Mouse (Mus musculus) midbrain, postnatal 0 days (tissue): ENCODE measurements at regions not wholly inside any gene's neighbourhood (a gene's known extent, or its start where the extent isn't known, plus 50 kb on each side); places are given as distances from the start of the nearest gene placed in this dataset.
A peak's percentile ranks its signal among the peaks of the same experiment; 100 is the strongest.

Experiments used
- ATAC-seq: fragments of 200-750 bp; cut with Nextera tagmentation; 2 replicates; pipeline ENCODE4 v1.8.0; 2017; ENCODE audit warnings: moderate number of reproducible peaks, mild to moderate bottlenecking, moderate TSS enrichment, moderate library complexity; ENCODE audit not compliant: low FRiP score
- DNase-seq: peaks from one replicate; pipeline ENCODE4 v3.0.0-alpha.2; 2015; ENCODE audit warnings: low spot score
- H3K27ac ChIP-seq: fragments of 300-500 bp; sonication (generic); 2 replicates; pipeline ENCODE4 v1.5.1; 2014; ENCODE audit warnings: low read depth, mild to moderate bottlenecking, low read length, mixed read lengths
- H3K27me3 ChIP-seq: fragments of 300-500 bp; sonication (generic); 2 replicates; pipeline ENCODE4 v1.6.1; 2014; ENCODE audit warnings: low read length, control low read depth, mixed read lengths; ENCODE audit not compliant: insufficient read depth
- H3K36me3 ChIP-seq: fragments of 300-500 bp; sonication (generic); 2 replicates; pipeline ENCODE4 v1.6.1; 2014; ENCODE audit warnings: low read length, control low read depth, mixed read lengths; ENCODE audit not compliant: insufficient read depth
- H3K4me1 ChIP-seq: fragments of 300-500 bp; sonication (generic); 2 replicates; pipeline ENCODE4 v1.6.1; 2014; ENCODE audit warnings: mild to moderate bottlenecking, control low read depth, antibody characterized with exemption, low read length, mixed read lengths; ENCODE audit not compliant: insufficient read depth
- H3K4me2 ChIP-seq: fragments of 300-500 bp; sonication (generic); 2 replicates; pipeline ENCODE4 v1.6.1; 2014; ENCODE audit warnings: low read depth, mild to moderate bottlenecking, low read length, mixed read lengths; ENCODE audit not compliant: poor library complexity, severe bottlenecking
- H3K4me3 ChIP-seq: fragments of 300-500 bp; sonication (generic); 2 replicates; pipeline ENCODE4 v1.5.1; 2014; ENCODE audit warnings: low read depth, mild to moderate bottlenecking, low read length, moderate library complexity
- H3K9ac ChIP-seq: fragments of 300-500 bp; sonication (generic); replicated peaks from 2 replicates; pipeline ENCODE4 v1.6.1; 2014; ENCODE audit warnings: mild to moderate bottlenecking, low read length, moderate library complexity, mixed read lengths; ENCODE audit not compliant: poor library complexity, severe bottlenecking
- H3K9me3 ChIP-seq: fragments of 300-500 bp; sonication (generic); 2 replicates; pipeline ENCODE4 v1.6.1; 2016; ENCODE audit warnings: low read length, control low read depth
- CTCF ChIP-seq: IDR thresholded peaks from 2 replicates; pipeline ENCODE4 v1.5.1; 2016; ENCODE audit warnings: antibody characterized with exemption, mild to moderate bottlenecking
- WGBS: fragments of 180-500 bp; shearing (Covaris S2); extraction: QIAGEN DNeasy Blood & Tissue Kit; methylation state at CpG from one replicate; pipeline ENCODE4 v1.1.7; 2014; 5-methylcytosine and 5-hydroxymethylcytosine counted together

GRCm38 (mm10) chr19:59646656-59647055 is 188.5 kb downstream of the Emx2 start:
- Histone ChIP-seq H3K4me1 (no peaks in the 10 kb centered on the region), H3K4me3 (no peak overlapping the region), H3K27me3 (no peaks in the 10 kb centered on the region), H3K27ac (no peak overlapping the region), H3K4me2 (no peak overlapping the region), H3K36me3 (no peaks in the 10 kb centered on the region), H3K9ac (no peak overlapping the region), H3K9me3 (no peaks in the 10 kb centered on the region)
- no peak for ATAC-seq
- no peak for TF ChIP-seq CTCF
- DNase-seq = peak; percentile 24
- 58% methylated on average over 7 of the region's 7 CpGs for WGBS

- Histone ChIP-seq H3K4me2 (no peak overlapping the region), H3K9ac (no peak overlapping the region), H3K4me3 (no peak overlapping the region), H3K4me1 (no peaks in the 10 kb centered on the region), H3K9me3 (no peaks in the 10 kb centered on the region), H3K36me3 (no peaks in the 10 kb centered on the region), H3K27me3 (no peaks in the 10 kb centered on the region), H3K27ac (no peak overlapping the region)
- WGBS = 47% methylated on average over 5 of the region's 5 CpGs
- DNase-seq = no peak
- ATAC-seq = no peak
- no peak for TF ChIP-seq CTCF
Measured at GRCm38 (mm10) chr19:59649421-59649820, 191.2 kb downstream of the Emx2 start.

GRCm38 (mm10) chr19:59650611-59651329 is 192.6 kb downstream of the Emx2 start:
- H3K4me1 ChIP-seq = no peaks in the 10 kb centered on the region
- whole genome bisulfite sequencing = 61% methylated on average over 10 of the region's 10 CpGs
- H3K36me3 ChIP-seq = no peaks in the 10 kb centered on the region
- DNase-seq (no peak), ATAC-seq (no peak)
- no peaks in the 10 kb centered on the region for H3K27me3 ChIP-seq
- H3K9me3 ChIP-seq = no peaks in the 10 kb centered on the region
- H3K27ac ChIP-seq = no peak overlapping the region
- no peak overlapping the region for H3K9ac ChIP-seq
- no peak overlapping the region for H3K4me2 ChIP-seq
- TF ChIP-seq CTCF = no peak
- no peak overlapping the region for H3K4me3 ChIP-seq

GRCm38 (mm10) chr19:59653631-59654367 is 195.6 kb downstream of the Emx2 start:
- Histone ChIP-seq H3K36me3 (no peaks in the 10 kb centered on the region), H3K4me3 (no peak overlapping the region), H3K27ac (no peak overlapping the region), H3K27me3 (no peaks in the 10 kb centered on the region), H3K9ac (no peak overlapping the region), H3K4me1 (no peaks in the 10 kb centered on the region), H3K9me3 (no peaks in the 10 kb centered on the region), H3K4me2 (no peak overlapping the region)
- WGBS = 61% methylated on average over 18 of the region's 18 CpGs
- DNase-seq (no peak), ATAC-seq (no peak)
- TF ChIP-seq CTCF = no peak

GRCm38 (mm10) chr19:59655321-59655720 is 197.1 kb downstream of the Emx2 start:
- no peaks in the 10 kb centered on the region for H3K9me3 ChIP-seq
- DNase-seq = no peak
- ATAC-seq = no peak
- TF ChIP-seq CTCF = no peak
- no peak overlapping the region for H3K9ac ChIP-seq
- no peak overlapping the region for H3K4me3 ChIP-seq
- H3K36me3 ChIP-seq = no peaks in the 10 kb centered on the region
- H3K4me2 ChIP-seq = no peak overlapping the region
- WGBS = 94% methylated on average over 2 of the region's 2 CpGs
- no peaks in the 10 kb centered on the region for H3K4me1 ChIP-seq
- H3K27me3 ChIP-seq = no peaks in the 10 kb centered on the region
- H3K27ac ChIP-seq = no peak overlapping the region

- DNase-seq (no peak), ATAC-seq (no peak)
- no peak overlapping the region for H3K4me3 ChIP-seq
Measured at GRCm38 (mm10) chr19:59669793-59670192, 211.6 kb downstream of the Emx2 start.

More at GRCm38 (mm10) chr19:59669793-59670192, 211.6 kb downstream of the Emx2 start:
- H3K4me1 ChIP-seq = no peaks in the 10 kb centered on the region
- no peaks in the 10 kb centered on the region for H3K9me3 ChIP-seq
- no peak overlapping the region for H3K27ac ChIP-seq
- H3K4me2 ChIP-seq = no peak overlapping the region
- H3K27me3 ChIP-seq = no peaks in the 10 kb centered on the region
- H3K36me3 ChIP-seq = no peaks in the 10 kb centered on the region
- no peak for TF ChIP-seq CTCF
- no peak overlapping the region for H3K9ac ChIP-seq
